In genomic region chr10:94312007-94312715, GRCm38 (mm10) we compare ENCODE assay signal across 8 mouse cellular contexts. TPM values are rescaled to one million over a fixed set of nuclear protein-coding genes. Genes with fewer than 3 reads are reported as not detected.
DNase-seq lines count a peak whose midpoint lies in the region; ATAC-seq and TF ChIP-seq lines count a peak whose summit lies in the region.

No protein-coding gene starts in this region.

- H3K9me3 ChIP-seq in forebrain, embryonic 14.5 days (replicated peaks; ENCODE audit: control insufficient read depth, low read length), result no peaks in the 10 kb centered on the region
- no peaks in the 10 kb centered on the region for H3K9me3 ChIP-seq in hindbrain, postnatal 0 days (ENCODE audit: low read length)

- H3K4me3 ChIP-seq in kidney, adult 2 months (ENCODE audit: insufficient read depth, low read depth, low read length), result peak overlapping the region; percentile 64
- H3K4me3 ChIP-seq in forebrain, embryonic 14.5 days (ENCODE audit: low read depth, low read length), result peak overlapping the region; percentile 45
- H3K4me3 ChIP-seq in hindbrain, postnatal 0 days (ENCODE audit: low read length), result peak overlapping the region; percentile 59
- H3K4me3 ChIP-seq in lung, adult 2 months (replicated peaks; ENCODE audit: extremely low read depth, low read depth, low read length), result peak overlapping the region; percentile 99

- TF ChIP-seq CTCF in kidney, adult 2 months (conservative IDR thresholded peaks at IDR 0.05; ENCODE audit: insufficient read depth, insufficient read length, low read depth, low read length), result no peak
- peak; percentile 49 for TF ChIP-seq CTCF in hindbrain, postnatal 0 days (IDR thresholded peaks at IDR 0.05; ENCODE audit: low read depth)
- no peak for TF ChIP-seq CTCF in lung, adult 2 months (IDR thresholded peaks at IDR 0.05; ENCODE audit: insufficient read depth, low read length)

- peak overlapping the region; percentile 57 for H3K9ac ChIP-seq in forebrain, embryonic 14.5 days (ENCODE audit: low read length)
- peak overlapping the region; percentile 55 for H3K9ac ChIP-seq in hindbrain, postnatal 0 days (replicated peaks; ENCODE audit: low read length)

- no peaks in the 10 kb centered on the region for H3K27me3 ChIP-seq in kidney, adult 2 months (replicated peaks; ENCODE audit: control insufficient read depth, insufficient read depth, low read length)
- peaks cover 14% of the 10 kb centered on the region; the same call in 1 of the 2 replicates for H3K27me3 ChIP-seq in forebrain, embryonic 14.5 days (replicated peaks; ENCODE audit: control insufficient read depth, insufficient read depth, low read length)
- no peaks in the 10 kb centered on the region for H3K27me3 ChIP-seq in hindbrain, postnatal 0 days (ENCODE audit: insufficient read depth, low read length)

- no peak for TF ChIP-seq POLR2A in kidney, adult 2 months (IDR thresholded peaks at IDR 0.05; ENCODE audit: low read depth, low read length)
- TF ChIP-seq POLR2A in lung, adult 2 months (IDR thresholded peaks at IDR 0.05; ENCODE audit: borderline replicate concordance, extremely low read depth, low read depth, low read length), result peak; percentile 59; the same call in 1 of the 2 replicates

- peak; percentile 22 for DNase-seq in kidney, adult 2 months
- DNase-seq in kidney, adult 8-10 months, result no peak
- peak; percentile 45 for DNase-seq in adrenal gland, postnatal 25 days
- peak; percentile 35 for DNase-seq in forebrain, embryonic 14.5 days (ENCODE audit: low spot score)
- DNase-seq in hindbrain, postnatal 0 days (ENCODE audit: low spot score), result peak; percentile 61
- DNase-seq in lung, adult 2 months, result peak; percentile 31
- DNase-seq in retina, postnatal 1 day, result peak; percentile 72
- DNase-seq in frontal cortex, postnatal 10 days (ENCODE audit: low spot score in 2 of 2), result no peak

- WGBS in kidney, adult 2 months, result 1% methylated on average over 45 of the region's 45 CpGs
- under 1% methylated on average over 45 of the region's 45 CpGs for WGBS in forebrain, embryonic 14.5 days
- under 1% methylated on average over 44 of the region's 45 CpGs for WGBS in hindbrain, postnatal 0 days
- WGBS in lung, adult 2 months, result 1% methylated on average over 45 of the region's 45 CpGs

- peak; percentile 63 for ATAC-seq in forebrain, embryonic 14.5 days
- peak; percentile 86 for ATAC-seq in hindbrain, postnatal 0 days

- peak overlapping the region; percentile 93 for H3K4me2 ChIP-seq in forebrain, embryonic 14.5 days (ENCODE audit: low read length)
- peak overlapping the region; percentile 97 for H3K4me2 ChIP-seq in hindbrain, postnatal 0 days (ENCODE audit: low read depth, low read length)

- H3K36me3 ChIP-seq in kidney, adult 2 months (ENCODE audit: control insufficient read depth, insufficient read depth, low read length), result no peaks in the 10 kb centered on the region
- no peaks in the 10 kb centered on the region for H3K36me3 ChIP-seq in forebrain, embryonic 14.5 days (ENCODE audit: control insufficient read depth, insufficient read depth, low read length)
- H3K36me3 ChIP-seq in hindbrain, postnatal 0 days (ENCODE audit: insufficient read depth, low read length), result no peaks in the 10 kb centered on the region

- no peaks in the 10 kb centered on the region for H3K4me1 ChIP-seq in kidney, adult 2 months (ENCODE audit: control insufficient read depth, insufficient read depth, low read length)
- H3K4me1 ChIP-seq in forebrain, embryonic 14.5 days (ENCODE audit: control insufficient read depth, insufficient read depth, low read length), result peaks cover 8% of the 10 kb centered on the region; the same call in 1 of the 2 replicates
- peaks cover 9% of the 10 kb centered on the region; the same call in 1 of the 2 replicates for H3K4me1 ChIP-seq in hindbrain, postnatal 0 days (ENCODE audit: insufficient read depth, low read length)
- peaks cover 3% of the 10 kb centered on the region for H3K4me1 ChIP-seq in lung, adult 2 months (ENCODE audit: control insufficient read depth, insufficient read depth, low read length)

- peak overlapping the region; percentile 51; the same call in 1 of the 2 replicates for H3K27ac ChIP-seq in kidney, adult 2 months (ENCODE audit: insufficient read depth, low read depth, low read length)
- no peak overlapping the region for H3K27ac ChIP-seq in forebrain, embryonic 14.5 days (ENCODE audit: low read depth, low read length)
- H3K27ac ChIP-seq in hindbrain, postnatal 0 days, result peak overlapping the region; percentile 65; the same call in 1 of the 2 replicates

RNA-seq across cellular contexts. Expression of gene Tmcc3, which starts 0.4 kb away (rescaled TPM):
- polyA plus RNA-seq in kidney, adult 2 months (2012; rRNA removed), result 11.2 and 11.3 TPM in 2 replicates
- total RNA-seq in adrenal gland, postnatal 25 days (2021), result 13.2 and 13.6 TPM in 2 replicates
- 5.5 and 6.2 TPM in 2 replicates for polyA plus RNA-seq in forebrain, embryonic 14.5 days (2014; fragmentation: Nextera tagmentation; extraction: Ambion mirVana)
- total RNA-seq in hindbrain, postnatal 0 days (2014; rRNA removed), result 9.7 and 10.5 TPM in 2 replicates
- 15.3 and 17.2 TPM in 2 replicates for polyA plus RNA-seq in hindbrain, postnatal 0 days (2015; fragmentation: Nextera tagmentation; extraction: Ambion mirVana)
- 42.5 and 46.8 TPM in 2 replicates for polyA plus RNA-seq in lung, adult 2 months (2012; rRNA removed)

RNA-seq across cellular contexts. Expression of gene Gm4792, which starts 13.7 kb away (rescaled TPM):
- polyA plus RNA-seq in kidney, adult 2 months (2012; rRNA removed), result not detected in 2 replicates
- not detected in 2 replicates for total RNA-seq in adrenal gland, postnatal 25 days (2021)
- polyA plus RNA-seq in forebrain, embryonic 14.5 days (2014; fragmentation: Nextera tagmentation; extraction: Ambion mirVana), result 0.23 TPM in 1 of 2 replicates, not detected in the other
- 1.2 and 1.3 TPM in 2 replicates for total RNA-seq in hindbrain, postnatal 0 days (2014; rRNA removed)
- 1.0 and 1.3 TPM in 2 replicates for polyA plus RNA-seq in hindbrain, postnatal 0 days (2015; fragmentation: Nextera tagmentation; extraction: Ambion mirVana)
- not detected in 2 replicates for polyA plus RNA-seq in lung, adult 2 months (2012; rRNA removed)

Comparison
In these comparisons a context has a peak if more than half of its experiments do, and no peak if none do; other contexts are left out.
1. DNase-seq: peak in kidney, adult 2 months (single experiment), adrenal gland, postnatal 25 days (single experiment), forebrain, embryonic 14.5 days (single experiment), hindbrain, postnatal 0 days (single experiment), lung, adult 2 months (single experiment) and retina, postnatal 1 day (single experiment); none in kidney, adult 8-10 months (0 of 2) and frontal cortex, postnatal 10 days (0 of 2).
2. H3K4me3 ChIP-seq: peak in every context shown above with its lines; median percentile 99 in lung, adult 2 months; 64 in kidney, adult 2 months; 59 in hindbrain, postnatal 0 days; 45 in forebrain, embryonic 14.5 days.